Mouse (Mus musculus) midbrain, embryonic 14.5 days (tissue): ENCODE data around the gene Kcnh5. TPM values are rescaled to one million over a fixed set of nuclear protein-coding genes. Genes with fewer than 3 reads are reported as not detected.

ENCODE experiments used
- ATAC-seq: fragments of 200-750 bp; cut with Nextera tagmentation; 2 replicates; pipeline ENCODE4 v1.8.0; 2017; ENCODE audit warnings: moderate number of reproducible peaks, moderate library complexity; ENCODE audit not compliant: low FRiP score, low TSS enrichment
- DNase-seq: peaks from one replicate; pipeline ENCODE4 v3.0.0-alpha.2; 2015
- H3K27ac ChIP-seq: fragments of 300-500 bp; sonication (generic); replicated peaks from 2 replicates; pipeline ENCODE4 v1.5.1; 2014; ENCODE audit warnings: mild to moderate bottlenecking, low read depth, low read length, moderate library complexity
- H3K27me3 ChIP-seq: fragments of 300-500 bp; sonication (generic); 2 replicates; pipeline ENCODE4 v1.6.1; 2014; ENCODE audit warnings: low read length, control low read depth, mixed read lengths; ENCODE audit not compliant: control insufficient read depth, insufficient read depth
- H3K36me3 ChIP-seq: fragments of 300-500 bp; sonication (generic); 2 replicates; pipeline ENCODE4 v1.6.1; 2014; ENCODE audit warnings: low read length, control low read depth; ENCODE audit not compliant: control insufficient read depth, insufficient read depth
- H3K4me1 ChIP-seq: fragments of 300-500 bp; sonication (generic); 2 replicates; pipeline ENCODE4 v1.6.1; 2014; ENCODE audit warnings: mild to moderate bottlenecking, antibody characterized with exemption, low read length, control low read depth; ENCODE audit not compliant: control insufficient read depth, insufficient read depth
- H3K4me2 ChIP-seq: fragments of 300-500 bp; sonication (generic); 2 replicates; pipeline ENCODE4 v1.6.1; 2014; ENCODE audit warnings: mild to moderate bottlenecking, low read length, moderate library complexity
- H3K4me3 ChIP-seq: fragments of 300-500 bp; sonication (generic); replicated peaks from 2 replicates; pipeline ENCODE4 v1.5.1; 2014; ENCODE audit warnings: low read depth, low read length
- H3K9ac ChIP-seq: fragments of 300-500 bp; sonication (generic); replicated peaks from 2 replicates; pipeline ENCODE4 v1.6.1; 2014; ENCODE audit warnings: mild to moderate bottlenecking, low read length, moderate library complexity
- H3K9me3 ChIP-seq: fragments of 300-500 bp; sonication (generic); 2 replicates; pipeline ENCODE4 v1.6.1; 2016; ENCODE audit warnings: low read length, control low read depth, mixed read lengths; ENCODE audit not compliant: control insufficient read depth
- WGBS: fragments of 180-500 bp; shearing (Covaris S2); extraction: QIAGEN DNeasy Blood & Tissue Kit; methylation state at CpG from one replicate; pipeline ENCODE4 v1.1.7; 2014; 5-methylcytosine and 5-hydroxymethylcytosine counted together
- polyA plus RNA-seq: library from polyadenylated mRNA; unstranded; fragments of >200 nt; fragmentation: Nextera tagmentation; extraction: Ambion mirVana; gene quantifications from 2 replicates; pipeline ENCODE4 v1.2.1, GENCODE M21; 2014

The Kcnh5 gene
- 2.5 and 2.9 TPM in 2 replicates for polyA plus RNA-seq

GRCm38 (mm10) chr12:75176691-75177645, at the start of gene Kcnh5:
TSS of gene Kcnh5 (minus strand) at chr12:75177332.
- no peaks in the 10 kb centered on the region for H3K27me3 ChIP-seq
- H3K27ac ChIP-seq, result peak within 1 kb of the TSS; percentile 78
- DNase-seq (peak; percentile 90), ATAC-seq (peak; percentile 92)
- WGBS, result under 1% methylated on average over 51 of the region's 52 CpGs
- no peaks in the 10 kb centered on the region for H3K9me3 ChIP-seq
- H3K9ac ChIP-seq, result peak within 1 kb of the TSS; percentile 72
- peaks cover 7% of the 10 kb centered on the region for H3K4me1 ChIP-seq
- no peaks in the 10 kb centered on the region for H3K36me3 ChIP-seq
- H3K4me3 ChIP-seq, result peak within 1 kb of the TSS; percentile 68
- H3K4me2 ChIP-seq, result peak within 1 kb of the TSS; percentile 98

GRCm38 (mm10) chr12:75223966-75224365, 46.8 kb upstream of the Kcnh5 start:
- Histone ChIP-seq H3K4me2 (no peak overlapping the region), H3K4me1 (no peaks in the 10 kb centered on the region), H3K4me3 (no peak overlapping the region), H3K27me3 (no peaks in the 10 kb centered on the region), H3K9me3 (no peaks in the 10 kb centered on the region), H3K27ac (no peak overlapping the region), H3K9ac (no peak overlapping the region), H3K36me3 (no peaks in the 10 kb centered on the region)
- 77% methylated on average over 1 of the region's 1 CpGs for WGBS
- no peak for ATAC-seq
- no peak for DNase-seq

DNA sequence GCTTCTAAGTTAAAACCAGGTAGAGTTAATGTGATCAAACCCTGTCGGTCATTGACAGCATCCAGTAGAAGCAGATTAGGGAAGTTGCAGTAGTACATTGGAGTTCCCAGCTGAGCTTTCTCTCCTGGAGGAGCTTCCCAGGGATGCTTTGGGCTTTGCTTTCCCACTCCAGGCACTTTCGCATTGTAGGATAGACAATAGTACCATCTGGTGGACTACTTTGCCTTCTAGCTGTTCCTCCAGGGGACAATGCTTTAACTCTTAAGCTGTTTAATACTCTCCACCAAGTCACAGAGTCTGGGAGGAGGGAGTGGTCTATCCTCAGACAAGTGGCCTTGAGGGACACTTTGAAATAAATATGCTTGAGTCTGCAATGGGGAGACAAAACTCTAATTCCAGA, 12.3 kb upstream of the Kcnh5 start:
- no peak for ATAC-seq
- H3K36me3 ChIP-seq, result no peaks in the 10 kb centered on the region
- H3K9ac ChIP-seq, result no peak overlapping the region
- no peak overlapping the region for H3K4me2 ChIP-seq
- 59% methylated on average over 2 of the region's 2 CpGs for WGBS
- H3K27me3 ChIP-seq, result no peaks in the 10 kb centered on the region
- DNase-seq, result no peak
- H3K9me3 ChIP-seq, result no peaks in the 10 kb centered on the region
- no peak overlapping the region for H3K27ac ChIP-seq
- H3K4me1 ChIP-seq, result no peaks in the 10 kb centered on the region
- H3K4me3 ChIP-seq, result no peak overlapping the region

- no peaks in the 10 kb centered on the region for H3K36me3 ChIP-seq
- H3K4me1 ChIP-seq, result peaks cover 6% of the 10 kb centered on the region
- no peaks in the 10 kb centered on the region for H3K27me3 ChIP-seq
- no peaks in the 10 kb centered on the region for H3K9me3 ChIP-seq
- ATAC-seq, result no peak
- H3K4me3 ChIP-seq, result no peak overlapping the region
- no peak overlapping the region for H3K9ac ChIP-seq
- no peak for DNase-seq
- 81% methylated on average over 7 of the region's 7 CpGs for WGBS
- H3K4me2 ChIP-seq, result no peak overlapping the region
- H3K27ac ChIP-seq, result no peak overlapping the region
Observed at GRCm38 (mm10) chr12:75182646-75183045, 5.5 kb upstream of the Kcnh5 start.

DNA sequence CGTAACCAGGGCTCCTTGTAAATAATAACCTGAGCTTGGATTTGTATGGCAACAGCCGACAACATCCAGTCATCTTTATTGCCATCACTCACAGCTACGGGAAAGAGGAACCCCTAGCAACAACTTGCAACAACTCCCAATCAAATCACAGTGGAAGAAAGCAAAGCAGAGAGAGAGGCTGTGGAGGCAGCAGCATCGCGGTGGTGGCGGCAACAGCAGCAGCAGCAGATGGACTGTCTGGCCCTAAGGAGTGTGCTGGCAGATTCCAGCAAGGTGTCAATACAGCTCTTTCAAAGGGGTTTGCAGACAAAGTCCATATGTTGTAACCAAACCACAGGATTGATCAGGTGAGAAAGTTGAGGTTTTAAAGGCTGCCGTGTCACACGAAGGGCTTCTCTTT, 2.4 kb upstream of the Kcnh5 start:
- no peaks in the 10 kb centered on the region for H3K36me3 ChIP-seq
- no peak overlapping the region for H3K4me2 ChIP-seq
- DNase-seq (peak; percentile 33), ATAC-seq (no peak)
- peaks cover 7% of the 10 kb centered on the region for H3K4me1 ChIP-seq
- H3K9ac ChIP-seq, result no peak overlapping the region
- 61% methylated on average over 8 of the region's 8 CpGs for WGBS
- H3K27ac ChIP-seq, result no peak overlapping the region
- no peaks in the 10 kb centered on the region for H3K27me3 ChIP-seq
- H3K9me3 ChIP-seq, result no peaks in the 10 kb centered on the region
- H3K4me3 ChIP-seq, result no peak overlapping the region

DNA sequence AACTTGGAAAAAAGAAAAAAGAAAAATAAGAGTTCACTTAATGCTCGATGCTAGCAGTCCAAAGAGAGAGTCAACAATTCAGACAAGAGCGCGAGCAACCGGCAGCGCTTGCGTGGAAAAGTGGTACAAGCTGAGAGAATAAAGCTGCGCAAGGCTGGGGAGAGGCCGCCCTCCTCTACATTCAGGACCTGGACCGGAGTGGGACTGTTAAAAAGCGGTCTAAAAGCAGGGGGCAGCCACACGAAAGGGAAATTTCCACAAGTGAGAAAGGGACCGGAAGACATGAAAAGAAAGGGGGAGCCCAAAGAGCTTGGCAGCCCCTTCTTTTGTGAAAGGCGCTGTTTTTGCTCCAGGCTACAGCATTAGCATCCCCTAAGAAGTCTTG, 506 bp upstream of the Kcnh5 start:
- H3K36me3 ChIP-seq, result no peaks in the 10 kb centered on the region
- H3K4me3 ChIP-seq, result peak overlapping the region; percentile 68
- no peak for ATAC-seq
- peak overlapping the region; percentile 98 for H3K4me2 ChIP-seq
- DNase-seq, result peak; percentile 64
- peaks cover 7% of the 10 kb centered on the region for H3K4me1 ChIP-seq
- peak overlapping the region; percentile 72; the same call in 1 of the 2 replicates for H3K9ac ChIP-seq
- WGBS, result 2% methylated on average over 13 of the region's 13 CpGs
- peak overlapping the region; percentile 78; the same call in 1 of the 2 replicates for H3K27ac ChIP-seq
- no peaks in the 10 kb centered on the region for H3K27me3 ChIP-seq
- no peaks in the 10 kb centered on the region for H3K9me3 ChIP-seq

DNA sequence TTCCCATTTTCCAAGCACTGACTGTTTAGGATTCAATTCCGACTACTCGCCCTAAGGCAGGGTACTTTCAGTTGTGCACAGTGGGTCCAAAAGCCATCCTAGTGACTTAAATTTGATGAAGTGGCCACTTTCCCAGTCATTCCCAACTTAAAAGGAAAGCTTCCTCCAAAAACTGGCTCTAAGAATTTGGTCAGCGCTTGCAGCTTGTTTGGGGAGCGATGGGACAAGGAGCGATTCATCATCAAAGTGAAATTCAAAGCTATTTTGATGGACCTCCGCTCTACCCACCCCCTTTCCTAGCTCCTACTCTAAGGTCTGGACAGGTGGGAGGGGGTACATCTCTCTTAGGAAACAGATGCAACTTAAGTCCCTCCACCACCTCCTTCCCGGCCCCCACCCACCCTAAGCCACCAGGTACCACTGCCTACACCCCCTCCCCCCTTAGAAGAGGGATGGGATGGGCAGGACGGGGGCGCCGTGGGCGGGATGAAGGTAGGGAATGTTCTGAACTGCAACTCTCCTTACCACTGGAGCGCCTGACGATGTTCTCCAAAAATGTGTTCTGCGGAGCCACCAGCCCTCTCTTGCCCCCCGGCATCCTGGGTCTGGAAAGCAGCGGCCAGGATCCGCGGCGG, 1.1 kb downstream of the Kcnh5 start:
- no peaks in the 10 kb centered on the region for H3K36me3 ChIP-seq
- H3K9ac ChIP-seq, result peak overlapping the region; percentile 72
- peak overlapping the region; percentile 98 for H3K4me2 ChIP-seq
- H3K4me3 ChIP-seq, result peak overlapping the region; percentile 68
- no peaks in the 10 kb centered on the region for H3K27me3 ChIP-seq
- H3K27ac ChIP-seq, result peak overlapping the region; percentile 78
- WGBS, result 3% methylated on average over 19 of the region's 19 CpGs
- no peaks in the 10 kb centered on the region for H3K9me3 ChIP-seq
- ATAC-seq (peak; percentile 44), DNase-seq (peak; percentile 21)
- H3K4me1 ChIP-seq, result peaks cover 7% of the 10 kb centered on the region

GRCm38 (mm10) chr12:75170970-75171369, 6.2 kb downstream of the Kcnh5 start:
- ATAC-seq (no peak), DNase-seq (peak; percentile 73)
- 29% methylated on average over 2 of the region's 2 CpGs for WGBS
- Histone ChIP-seq H3K27ac (no peak overlapping the region), H3K9ac (no peak overlapping the region), H3K27me3 (no peaks in the 10 kb centered on the region), H3K9me3 (no peaks in the 10 kb centered on the region), H3K4me3 (no peak overlapping the region), H3K4me1 (no peaks in the 10 kb centered on the region), H3K4me2 (no peak overlapping the region), H3K36me3 (no peaks in the 10 kb centered on the region)
